Mouse (Mus musculus) mesoderm, embryonic 11.5 days (tissue): ENCODE results near the gene Olfr564.

Source experiments
- DNase-seq: peaks from one replicate; pipeline ENCODE4 v3.0.0-alpha.2; 2012; ENCODE audit warnings: low read depth, low spot score

The Olfr564 gene

DNA sequence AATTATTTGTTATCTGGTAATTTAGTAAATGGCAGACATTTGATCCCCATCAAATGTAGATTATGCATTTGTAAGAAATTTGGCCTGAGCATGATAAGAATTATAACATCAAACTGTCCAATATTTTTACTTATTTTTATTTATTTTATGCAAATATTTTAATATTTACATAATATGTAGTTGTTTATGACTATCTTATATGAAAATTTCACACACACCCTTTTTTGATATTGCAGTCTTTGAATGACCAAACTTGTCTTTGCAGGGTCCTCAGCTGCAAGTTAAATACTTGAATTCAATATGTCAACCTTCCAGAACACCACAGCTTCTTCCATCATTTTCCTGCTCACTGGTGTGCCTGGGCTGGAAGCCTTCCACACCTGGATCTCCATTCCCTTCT, at the start of gene Olfr564:
Gene Olfr564 (plus strand): TSS at position 301 of the 400 bp plus-strand sequence.
- no peak for DNase-seq

DNA sequence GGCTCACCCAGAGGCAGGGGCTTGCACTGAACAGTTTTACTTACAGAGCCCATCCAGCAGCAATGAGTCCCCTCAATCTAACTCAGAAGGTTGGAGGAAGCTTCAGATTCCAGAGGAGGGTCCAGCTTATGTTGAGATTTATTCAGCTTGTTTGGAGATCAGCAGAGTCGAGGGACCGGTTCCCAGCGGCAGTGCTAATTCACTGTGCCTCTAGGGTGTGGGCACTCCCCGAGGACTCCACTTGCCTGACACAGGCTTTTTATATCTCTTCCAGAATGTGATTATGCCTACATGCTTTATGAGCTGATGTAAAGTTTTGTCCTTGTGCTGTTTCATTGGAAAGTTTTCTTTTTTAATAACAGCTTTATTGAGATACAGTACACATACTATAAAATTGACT, 44.0 kb upstream of the Olfr564 start, which contains the start of the genes Olfr560 and Olfr78:
Gene Olfr560 (minus strand): TSS at position 101 of the 400 bp plus-strand sequence.
Gene Olfr78 (minus strand): TSS at position 206 of the 400 bp plus-strand sequence.
- no peak for DNase-seq

DNA sequence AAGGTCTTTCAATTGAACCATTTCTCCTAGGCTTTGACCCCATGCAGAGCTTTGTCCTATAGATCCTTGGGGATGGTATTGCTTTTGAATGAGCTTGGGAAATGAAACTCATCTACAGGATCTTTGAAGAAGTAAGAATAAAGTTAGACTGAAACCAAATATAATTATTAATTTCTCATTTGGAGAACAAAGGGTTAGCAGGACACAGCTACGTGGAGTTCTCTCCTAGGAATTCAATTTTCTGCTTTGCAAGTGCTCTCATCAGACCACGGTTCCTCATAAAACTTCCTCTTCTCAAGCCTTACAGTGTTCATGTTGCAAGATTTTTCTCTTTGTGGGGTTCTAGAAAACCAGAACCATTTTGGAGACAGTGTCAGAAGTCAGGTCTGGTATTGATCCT, 32.4 kb upstream of the Olfr564 start, which contains the start of gene Olfr561:
Gene Olfr561 (plus strand): TSS at position 301 of the 400 bp plus-strand sequence.
- no peak for DNase-seq
